Mouse (Mus musculus) T-helper 17 cell (primary cell): ENCODE results near the gene Srgap2.

ENCODE experiments used
- in situ Hi-C, 2 experiments: fragments of 300-600 bp; cut with MboI, MseI; formaldehyde crosslinking; loops; 1 replicate in 1 of 2; 2 replicates in 1 of 2; pipeline ENCODE4 v1.15.1; 2025; ENCODE audit warnings: high pct_unique_total_duplicates in 2 of 2

The Srgap2 gene

GRCm38 (mm10) chr1:131526371-131527270 lies 531 bp downstream of the Srgap2 start:
- in situ Hi-C loops, result loop anchor here in 1 of 2 experiments (10.0 kb wide), 1 partner anchor 422 kb away; no protein-coding TSS in a partner anchor

GRCm38 (mm10) chr1:131525586-131526271 lies 1.4 kb downstream of the Srgap2 start:
- in situ Hi-C loops, result loop anchor here in 1 of 2 experiments (10.0 kb wide), 1 partner anchor 421 kb away; no protein-coding TSS in a partner anchor

GRCm38 (mm10) chr1:131525101-131525585 lies 2.0 kb downstream of the Srgap2 start:
- in situ Hi-C loops, result loop anchor here in 1 of 2 experiments (10.0 kb wide), 1 partner anchor 420 kb away; no protein-coding TSS in a partner anchor

- in situ Hi-C loops, result loop anchor here in 1 of 2 experiments (10.0 kb wide), 1 partner anchor 419 kb away; no protein-coding TSS in a partner anchor
Observed at GRCm38 (mm10) chr1:131523794-131524193, 3.4 kb downstream of the Srgap2 start.

GRCm38 (mm10) chr1:131516588-131516987 lies 10.6 kb downstream of the Srgap2 start:
- in situ Hi-C loops, result no loop called here

GRCm38 (mm10) chr1:131514197-131514596 lies 13.0 kb downstream of the Srgap2 start:
- in situ Hi-C loops, result no loop called here

- in situ Hi-C loops, result no loop called here
Observed at GRCm38 (mm10) chr1:131513136-131513535, 14.0 kb downstream of the Srgap2 start.

- in situ Hi-C loops, result no loop called here
Observed at GRCm38 (mm10) chr1:131511661-131512500, 15.3 kb downstream of the Srgap2 start.

GRCm38 (mm10) chr1:131511131-131511530 lies 16.0 kb downstream of the Srgap2 start:
- in situ Hi-C loops, result no loop called here

GRCm38 (mm10) chr1:131501681-131502080 lies 25.5 kb downstream of the Srgap2 start:
- in situ Hi-C loops, result no loop called here

- in situ Hi-C loops, result no loop called here
Observed at GRCm38 (mm10) chr1:131498231-131498630, 28.9 kb downstream of the Srgap2 start.

GRCm38 (mm10) chr1:131493966-131494898 lies 32.9 kb downstream of the Srgap2 start:
- in situ Hi-C loops, result no loop called here

- in situ Hi-C loops, result no loop called here
Observed at GRCm38 (mm10) chr1:131492360-131492759, 34.8 kb downstream of the Srgap2 start.

GRCm38 (mm10) chr1:131491579-131491978 lies 35.6 kb downstream of the Srgap2 start:
- in situ Hi-C loops, result no loop called here

- in situ Hi-C loops, result no loop called here
Observed at GRCm38 (mm10) chr1:131489312-131489711, 37.8 kb downstream of the Srgap2 start.

GRCm38 (mm10) chr1:131486094-131486850 lies 40.9 kb downstream of the Srgap2 start:
- in situ Hi-C loops, result no loop called here

- in situ Hi-C loops, result loop anchor here in 1 of 2 experiments (5.0 kb wide), 1 partner anchor 70 kb away; no protein-coding TSS in a partner anchor
Observed at GRCm38 (mm10) chr1:131482242-131482641, 44.9 kb downstream of the Srgap2 start.

GRCm38 (mm10) chr1:131481391-131481790 lies 45.8 kb downstream of the Srgap2 start:
- in situ Hi-C loops, result loop anchor here in 1 of 2 experiments (5.0 kb wide), 1 partner anchor 71 kb away; no protein-coding TSS in a partner anchor

GRCm38 (mm10) chr1:131478770-131479305 lies 48.3 kb downstream of the Srgap2 start:
- in situ Hi-C loops, result no loop called here
